Mouse (Mus musculus): ENCODE measurements around the gene Taar4. TPM values are rescaled to one million over a fixed set of nuclear protein-coding genes. Genes with fewer than 3 reads are reported as not detected.

Taar4 gene
- polyA plus RNA-seq, 1 experiment from 2014 or later, result not detected

DNA sequence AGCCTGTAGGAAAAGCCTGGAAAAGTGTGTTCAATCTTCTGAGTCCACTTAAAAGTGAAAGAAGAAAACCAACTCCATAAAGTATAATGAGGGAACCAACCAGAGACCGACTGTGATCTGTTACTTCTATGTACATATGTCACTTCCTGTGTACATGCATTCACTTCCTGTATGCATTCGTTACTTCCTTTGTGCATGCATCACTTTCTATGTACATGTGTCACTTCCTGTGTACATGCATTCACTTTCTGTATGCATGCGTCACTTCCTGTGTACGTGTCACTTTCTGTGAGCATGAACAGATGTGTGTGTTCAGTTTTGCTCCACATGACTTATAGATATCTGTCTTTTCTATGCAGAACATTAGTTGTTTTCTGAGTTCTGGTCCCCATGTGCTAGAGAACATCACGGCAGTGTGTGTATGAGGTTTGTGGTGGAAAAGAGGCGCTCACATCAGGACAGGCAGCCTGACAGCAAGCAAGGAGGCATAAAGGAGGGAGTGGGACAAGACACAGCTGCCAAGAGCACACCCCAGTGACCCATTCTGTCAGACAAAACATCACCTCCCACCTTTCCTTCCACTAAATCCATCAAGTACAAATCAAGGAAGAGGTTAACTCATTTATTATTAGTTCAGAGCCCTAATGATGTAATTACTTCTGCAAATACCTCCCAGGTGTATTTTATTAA lies 4.8 kb downstream of the Taar4 start:
- 90% methylated on average over 6 of the region's 6 CpGs for WGBS
- H3K9me3 ChIP-seq, result no peaks in the 10 kb centered on the region
- H3K4me2 ChIP-seq (replicated peaks), result no peak overlapping the region
- no peaks in the 10 kb centered on the region for H3K36me3 ChIP-seq
- H3K9ac ChIP-seq (replicated peaks), result no peak overlapping the region
- H3K4me3 ChIP-seq, result no peak overlapping the region
- no peak overlapping the region for H3K27ac ChIP-seq (replicated peaks)
- ATAC-seq (replicated peaks), result no peak
- 0 out of 2 replicates have a peak, but pooled peaks cover 5% of the 10 kb centered on the region for H3K4me1 ChIP-seq
- no peaks in the 10 kb centered on the region for H3K27me3 ChIP-seq

DNA sequence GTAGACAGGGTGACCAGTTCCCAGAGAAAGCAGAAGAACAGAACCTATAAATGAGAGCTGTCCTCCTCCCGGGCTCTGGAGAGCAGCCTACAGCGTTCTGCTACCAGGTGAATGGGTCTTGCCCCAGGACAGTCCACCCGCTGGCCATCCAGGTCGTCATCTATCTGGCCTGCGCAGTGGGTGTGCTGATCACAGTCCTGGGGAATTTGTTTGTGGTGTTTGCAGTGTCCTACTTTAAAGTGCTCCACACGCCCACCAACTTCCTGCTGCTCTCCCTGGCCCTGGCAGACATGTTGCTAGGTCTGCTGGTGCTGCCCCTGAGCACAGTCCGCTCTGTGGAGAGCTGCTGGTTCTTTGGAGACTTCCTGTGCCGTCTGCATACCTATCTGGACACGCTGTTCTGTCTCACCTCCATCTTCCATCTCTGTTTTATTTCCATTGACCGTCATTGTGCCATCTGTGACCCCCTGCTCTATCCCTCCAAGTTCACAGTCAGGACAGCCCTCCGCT lies 10.4 kb downstream of the Taar4 start, which contains the start of gene Taar5:
Gene Taar5 (plus strand): TSS at position 51 of the 510 bp plus-strand sequence.
- Histone ChIP-seq H3K27me3 (no peaks in the 10 kb centered on the region), H3K36me3 (no peaks in the 10 kb centered on the region), H3K9ac (replicated peaks) (no peak within 1 kb of the TSS), H3K4me3 (no peak within 1 kb of the TSS), H3K9me3 (no peaks in the 10 kb centered on the region), H3K4me2 (replicated peaks) (no peak within 1 kb of the TSS), H3K4me1 (no peaks in the 10 kb centered on the region), H3K27ac (replicated peaks) (no peak within 1 kb of the TSS)
- WGBS, result 93% methylated on average over 11 of the region's 11 CpGs
- ATAC-seq (replicated peaks), result no peak

DNA sequence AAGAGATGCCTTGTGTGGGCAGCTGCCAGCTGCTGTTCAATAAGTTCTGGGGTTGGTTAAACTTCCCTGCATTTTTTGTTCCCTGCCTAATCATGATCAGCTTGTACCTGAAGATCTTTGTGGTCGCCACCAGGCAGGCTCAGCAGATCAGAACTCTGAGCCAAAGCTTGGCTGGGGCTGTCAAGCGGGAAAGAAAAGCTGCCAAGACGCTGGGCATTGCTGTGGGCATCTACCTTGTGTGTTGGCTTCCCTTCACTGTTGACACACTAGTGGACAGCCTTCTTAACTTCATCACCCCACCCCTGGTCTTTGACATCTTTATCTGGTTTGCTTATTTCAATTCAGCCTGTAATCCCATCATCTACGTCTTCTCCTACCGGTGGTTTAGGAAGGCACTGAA lies 11.0 kb downstream of the Taar4 start:
- no peak for ATAC-seq (replicated peaks)

DNA sequence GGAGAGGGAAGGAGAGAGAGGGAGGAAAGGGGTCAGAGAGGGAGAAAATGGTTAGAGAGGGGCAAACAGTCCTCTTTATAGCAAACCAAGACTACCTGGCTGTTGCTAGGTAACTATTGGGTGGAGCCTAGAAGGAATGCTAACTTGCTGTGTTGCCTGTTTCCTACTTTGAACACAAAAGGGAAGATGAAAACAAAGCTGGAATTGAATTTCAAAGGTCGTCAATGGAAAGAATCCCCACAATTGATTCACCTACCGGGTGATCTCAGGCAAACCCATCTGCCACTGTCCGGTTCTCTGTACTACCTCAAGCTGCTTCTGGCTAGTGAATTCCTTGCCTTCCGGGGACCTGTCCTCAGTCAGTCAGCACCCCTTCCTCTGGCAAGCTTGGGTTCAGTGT lies 17.7 kb downstream of the Taar4 start:
- no peak overlapping the region for H3K27ac ChIP-seq (replicated peaks)
- no peaks in the 10 kb centered on the region for H3K27me3 ChIP-seq
- no peaks in the 10 kb centered on the region for H3K4me1 ChIP-seq
- 56% methylated on average over 4 of the region's 4 CpGs for WGBS
- no peak overlapping the region for H3K4me3 ChIP-seq
- H3K4me2 ChIP-seq (replicated peaks), result no peak overlapping the region
- no peak for ATAC-seq (replicated peaks)
- H3K9me3 ChIP-seq, result no peaks in the 10 kb centered on the region
- H3K36me3 ChIP-seq, result no peaks in the 10 kb centered on the region
- H3K9ac ChIP-seq (replicated peaks), result no peak overlapping the region

More for the DNA sequence above, 11.0 kb downstream of the Taar4 start:
- no peaks in the 10 kb centered on the region for H3K4me1 ChIP-seq
- no peak overlapping the region for H3K27ac ChIP-seq (replicated peaks)
- no peak overlapping the region for H3K9ac ChIP-seq (replicated peaks)
- no peaks in the 10 kb centered on the region for H3K36me3 ChIP-seq
- no peaks in the 10 kb centered on the region for H3K9me3 ChIP-seq
- WGBS, result 90% methylated on average over 5 of the region's 5 CpGs
- H3K4me3 ChIP-seq, result no peak overlapping the region
- H3K27me3 ChIP-seq, result no peaks in the 10 kb centered on the region
- no peak overlapping the region for H3K4me2 ChIP-seq (replicated peaks)

DNA sequence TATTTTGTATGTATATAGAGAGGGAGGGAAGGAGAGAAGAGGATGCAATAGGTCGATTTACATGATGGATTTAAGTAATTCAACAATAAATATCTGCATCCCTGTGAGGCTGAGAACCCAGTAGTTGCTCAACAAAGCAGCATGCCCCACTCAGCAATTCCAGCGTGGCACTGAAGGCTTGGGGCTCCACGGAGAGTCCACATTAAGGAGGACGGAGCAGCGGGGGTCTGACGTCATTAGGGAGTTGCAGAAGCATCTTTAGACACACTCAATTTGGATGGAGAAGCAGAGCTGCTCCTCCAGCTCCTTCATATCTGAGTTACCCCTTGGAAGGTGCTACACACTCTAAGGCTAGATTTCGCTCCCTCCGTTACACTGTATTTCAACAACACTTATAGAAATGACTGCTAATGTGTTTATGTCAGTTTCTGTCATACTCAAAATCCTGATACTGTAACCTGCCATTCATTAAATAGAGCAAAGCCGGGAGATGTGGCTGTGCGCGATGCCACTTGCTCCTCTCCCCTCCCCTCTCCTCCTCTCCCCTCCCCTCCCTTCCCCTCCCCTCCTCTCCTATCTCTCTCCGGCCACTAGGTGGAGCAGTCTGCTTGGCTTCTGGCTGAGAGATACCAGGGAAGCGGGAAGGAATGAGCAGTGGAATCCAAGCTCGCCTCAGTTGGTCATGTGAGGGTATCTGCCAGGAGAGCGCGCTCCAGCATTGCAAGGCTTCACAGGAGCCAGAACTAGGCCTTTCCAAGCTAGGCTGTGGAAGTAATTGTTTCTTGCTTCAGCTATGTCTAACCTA lies 18.8 kb downstream of the Taar4 start:
- Histone ChIP-seq H3K4me1 (no peaks in the 10 kb centered on the region), H3K27ac (replicated peaks) (no peak overlapping the region), H3K36me3 (no peaks in the 10 kb centered on the region), H3K9ac (replicated peaks) (no peak overlapping the region), H3K4me2 (replicated peaks) (no peak overlapping the region), H3K4me3 (no peak overlapping the region), H3K9me3 (no peaks in the 10 kb centered on the region), H3K27me3 (no peaks in the 10 kb centered on the region)
- peak; percentile 87 for ATAC-seq (replicated peaks)
- 39% methylated on average over 16 of the region's 16 CpGs for WGBS

DNA sequence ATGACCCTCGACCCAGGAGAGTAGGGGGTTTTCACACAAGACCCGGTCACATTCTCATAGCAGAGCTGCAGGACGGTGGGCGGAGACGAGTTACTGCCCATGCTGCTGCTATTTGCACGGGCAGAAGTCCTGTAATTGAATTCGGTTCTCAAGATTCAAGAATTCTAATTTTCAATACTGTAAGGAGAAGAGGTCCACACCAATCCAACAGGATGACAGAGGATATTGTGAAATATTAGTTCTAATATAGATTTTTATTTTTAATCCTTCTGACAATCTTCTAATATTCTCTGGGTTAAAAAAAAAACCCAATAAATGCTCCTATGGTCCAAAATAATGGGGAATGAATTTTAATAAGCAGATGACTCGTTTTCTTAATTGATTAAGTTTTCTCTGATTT lies 25.3 kb downstream of the Taar4 start, which contains the start of gene Taar6:
Gene Taar6 (minus strand): TSS at position 101 of the 400 bp plus-strand sequence.
- no peak within 1 kb of the TSS for H3K9ac ChIP-seq (replicated peaks)
- H3K36me3 ChIP-seq, result no peaks in the 10 kb centered on the region
- H3K4me3 ChIP-seq, result no peak within 1 kb of the TSS
- no peak within 1 kb of the TSS for H3K4me2 ChIP-seq (replicated peaks)
- H3K27me3 ChIP-seq, result no peaks in the 10 kb centered on the region
- no peak within 1 kb of the TSS for H3K27ac ChIP-seq (replicated peaks)
- 83% methylated on average over 8 of the region's 8 CpGs for WGBS
- no peaks in the 10 kb centered on the region for H3K9me3 ChIP-seq
- no peak for ATAC-seq (replicated peaks)
- no peaks in the 10 kb centered on the region for H3K4me1 ChIP-seq

DNA sequence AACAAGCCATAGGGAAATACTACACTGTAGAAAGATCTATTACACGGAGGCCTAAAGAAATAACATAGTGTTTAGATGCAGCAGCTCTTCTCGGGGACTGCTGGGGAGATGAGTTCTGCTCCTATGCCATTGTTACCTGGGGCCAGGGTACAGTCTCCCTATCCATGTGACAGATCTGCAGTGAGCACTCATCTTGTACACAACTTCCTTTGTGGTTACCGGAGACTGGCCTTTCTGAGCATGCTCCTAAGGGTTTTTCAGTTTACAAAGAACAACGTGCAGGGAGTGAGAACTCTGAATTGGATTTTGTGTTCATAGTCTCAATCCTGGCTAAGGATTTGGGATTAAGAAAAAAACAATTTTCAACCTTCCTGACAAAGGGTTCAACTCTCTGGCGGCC lies 26.1 kb downstream of the Taar4 start:
- Histone ChIP-seq H3K4me2 (replicated peaks) (no peak overlapping the region), H3K4me3 (no peak overlapping the region), H3K36me3 (no peaks in the 10 kb centered on the region), H3K4me1 (no peaks in the 10 kb centered on the region), H3K9me3 (no peaks in the 10 kb centered on the region), H3K27ac (replicated peaks) (no peak overlapping the region), H3K27me3 (no peaks in the 10 kb centered on the region), H3K9ac (replicated peaks) (no peak overlapping the region)
- no peak for ATAC-seq (replicated peaks)
- 72% methylated on average over 5 of the region's 5 CpGs for WGBS

DNA sequence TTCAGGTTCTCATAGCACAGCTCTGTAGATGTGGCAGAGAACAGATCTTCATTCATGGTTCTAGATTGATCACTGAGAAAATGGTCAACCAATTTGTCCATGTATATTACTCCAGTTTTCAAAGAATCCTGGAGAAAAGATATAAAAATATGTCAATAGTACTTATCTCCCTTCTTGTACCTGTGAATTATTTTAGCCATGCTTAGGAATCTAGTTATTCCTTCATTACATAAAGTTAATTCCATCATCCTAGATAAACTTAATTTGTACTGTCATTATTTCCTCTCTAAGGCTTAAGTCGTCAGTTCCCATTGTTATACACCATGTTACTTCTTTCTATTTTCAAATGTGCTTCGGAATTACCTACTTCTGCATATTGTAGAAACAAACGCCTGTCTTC lies 33.1 kb downstream of the Taar4 start, which contains the start of gene Taar7a:
Gene Taar7a (minus strand): TSS at position 101 of the 400 bp plus-strand sequence.
- H3K4me2 ChIP-seq (replicated peaks), result no peak within 1 kb of the TSS
- 83% methylated on average over 3 of the region's 3 CpGs for WGBS
- ATAC-seq (replicated peaks), result no peak

DNA sequence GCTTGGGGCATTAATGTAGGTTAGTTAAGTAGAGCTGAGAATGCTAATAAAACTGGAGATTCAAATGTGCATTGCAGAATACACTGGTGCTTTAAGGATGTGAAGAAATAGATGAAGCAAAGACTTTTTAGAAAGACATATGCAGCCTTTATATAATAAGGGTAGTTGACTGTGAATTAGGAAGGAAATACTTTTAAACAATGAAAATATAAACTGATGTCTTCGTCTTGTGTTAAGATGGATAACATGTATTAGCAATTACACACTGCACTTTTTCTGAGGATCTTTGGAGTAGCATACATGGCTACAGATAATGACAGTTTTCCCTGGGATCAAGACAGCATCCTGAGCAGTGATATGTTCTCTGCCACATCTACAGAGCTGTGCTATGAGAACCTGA lies 39.3 kb downstream of the Taar4 start, which contains the start of gene Taar7b:
Gene Taar7b (plus strand): TSS at position 301 of the 400 bp plus-strand sequence.
- WGBS, result 89% methylated on average over 1 of the region's 1 CpGs
- Histone ChIP-seq H3K9ac (replicated peaks) (no peak within 1 kb of the TSS), H3K36me3 (no peaks in the 10 kb centered on the region), H3K27me3 (no peaks in the 10 kb centered on the region), H3K27ac (replicated peaks) (no peak within 1 kb of the TSS), H3K9me3 (no peaks in the 10 kb centered on the region), H3K4me3 (no peak within 1 kb of the TSS), H3K4me2 (replicated peaks) (no peak within 1 kb of the TSS), H3K4me1 (no peaks in the 10 kb centered on the region)
- ATAC-seq (replicated peaks), result no peak

More for the DNA sequence above, 33.1 kb downstream of the Taar4 start, which contains the start of gene Taar7a:
- Histone ChIP-seq H3K36me3 (no peaks in the 10 kb centered on the region), H3K4me1 (no peaks in the 10 kb centered on the region), H3K27me3 (no peaks in the 10 kb centered on the region), H3K9ac (replicated peaks) (no peak within 1 kb of the TSS), H3K9me3 (no peaks in the 10 kb centered on the region), H3K27ac (replicated peaks) (no peak within 1 kb of the TSS), H3K4me3 (no peak within 1 kb of the TSS)

DNA sequence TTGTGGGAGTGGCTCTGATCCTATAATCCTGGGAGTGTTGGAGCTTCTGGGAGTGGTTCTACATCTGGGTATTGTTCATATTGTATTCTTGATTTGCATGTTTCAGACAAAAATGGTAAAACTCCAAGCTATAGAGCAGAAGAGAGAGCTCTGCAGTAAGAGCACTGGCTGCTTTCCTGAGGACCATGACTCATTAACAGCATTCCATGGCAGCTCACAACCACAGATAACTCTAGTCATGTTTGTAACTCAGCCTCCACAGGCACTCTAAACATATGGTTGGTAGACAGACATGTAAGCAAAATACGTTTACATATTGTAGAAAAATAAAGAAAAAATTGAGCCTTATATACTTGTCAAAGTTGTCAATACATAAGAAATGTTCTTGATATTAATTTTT lies 46.1 kb downstream of the Taar4 start:
- H3K27me3 ChIP-seq, result no peaks in the 10 kb centered on the region
- no peaks in the 10 kb centered on the region for H3K4me1 ChIP-seq
- WGBS, result 87% methylated on average over 1 of the region's 1 CpGs
- ATAC-seq (replicated peaks), result no peak
- H3K4me3 ChIP-seq, result no peak overlapping the region
- no peaks in the 10 kb centered on the region for H3K9me3 ChIP-seq
- no peaks in the 10 kb centered on the region for H3K36me3 ChIP-seq
- no peak overlapping the region for H3K4me2 ChIP-seq (replicated peaks)
- H3K27ac ChIP-seq (replicated peaks), result no peak overlapping the region
- H3K9ac ChIP-seq (replicated peaks), result no peak overlapping the region

DNA sequence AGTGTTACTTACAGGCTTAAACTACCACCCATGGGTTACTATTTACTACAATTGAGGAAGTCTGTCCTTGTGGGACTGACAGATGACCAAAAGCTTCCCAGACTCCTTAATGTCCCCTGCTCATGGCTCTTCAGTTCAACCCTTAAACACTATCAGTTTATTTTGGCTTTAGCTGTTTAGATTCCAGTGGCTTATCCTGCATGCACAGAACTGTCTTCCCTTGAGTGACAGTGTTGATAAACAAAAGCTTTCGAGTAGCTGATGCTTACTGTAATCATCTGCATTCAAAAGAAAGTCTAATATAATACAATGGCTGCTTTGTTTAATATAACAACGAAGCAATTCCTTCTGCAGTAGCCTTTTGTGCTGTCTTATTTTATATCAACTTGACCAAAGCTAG lies 46.7 kb downstream of the Taar4 start:
- Histone ChIP-seq H3K9me3 (no peaks in the 10 kb centered on the region), H3K27ac (replicated peaks) (no peak overlapping the region), H3K9ac (replicated peaks) (no peak overlapping the region), H3K27me3 (no peaks in the 10 kb centered on the region), H3K36me3 (no peaks in the 10 kb centered on the region), H3K4me1 (no peaks in the 10 kb centered on the region), H3K4me2 (replicated peaks) (no peak overlapping the region), H3K4me3 (no peak overlapping the region)
- WGBS, result 52% methylated on average over 2 of the region's 2 CpGs
- ATAC-seq (replicated peaks), result no peak

DNA sequence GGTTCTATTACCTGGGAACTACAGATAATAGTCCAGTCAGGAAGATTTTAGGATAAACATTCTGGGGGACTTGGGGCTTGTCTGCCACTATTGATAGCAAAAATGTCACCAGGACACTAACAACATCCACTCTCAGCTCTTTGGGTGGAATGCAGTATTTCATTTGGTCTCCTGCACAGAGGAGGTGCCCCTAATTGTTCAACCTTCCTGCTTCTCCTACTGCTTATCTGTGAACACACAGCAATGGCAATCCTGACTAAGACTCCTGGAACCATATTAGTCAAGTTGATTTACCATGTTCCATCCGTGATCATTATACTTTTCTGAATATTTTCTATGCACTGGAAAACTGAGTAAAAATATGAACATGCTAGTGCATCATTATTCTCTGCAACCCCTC lies 47.8 kb downstream of the Taar4 start:
- Histone ChIP-seq H3K4me3 (no peak overlapping the region), H3K4me1 (no peaks in the 10 kb centered on the region), H3K36me3 (no peaks in the 10 kb centered on the region), H3K4me2 (replicated peaks) (no peak overlapping the region), H3K9ac (replicated peaks) (no peak overlapping the region), H3K27ac (replicated peaks) (no peak overlapping the region), H3K9me3 (no peaks in the 10 kb centered on the region), H3K27me3 (no peaks in the 10 kb centered on the region)
- ATAC-seq (replicated peaks), result no peak
- 93% methylated on average over 1 of the region's 1 CpGs for WGBS

All from forebrain, embryonic 15.5 days (tissue).